Mouse (Mus musculus) stomach, postnatal 0 days (tissue): ENCODE measurements around the gene N4bp2l2.

Experiments used
- CTCF ChIP-seq: IDR thresholded peaks from 2 replicates; pipeline ENCODE4 v1.5.1; 2016; ENCODE audit warnings: antibody characterized with exemption, low read depth, mild to moderate bottlenecking, moderate library complexity
- EP300 ChIP-seq: optimal IDR thresholded peaks from 2 replicates; pipeline ENCODE3; 2016; ENCODE audit warnings: antibody characterized with exemption

DNA sequence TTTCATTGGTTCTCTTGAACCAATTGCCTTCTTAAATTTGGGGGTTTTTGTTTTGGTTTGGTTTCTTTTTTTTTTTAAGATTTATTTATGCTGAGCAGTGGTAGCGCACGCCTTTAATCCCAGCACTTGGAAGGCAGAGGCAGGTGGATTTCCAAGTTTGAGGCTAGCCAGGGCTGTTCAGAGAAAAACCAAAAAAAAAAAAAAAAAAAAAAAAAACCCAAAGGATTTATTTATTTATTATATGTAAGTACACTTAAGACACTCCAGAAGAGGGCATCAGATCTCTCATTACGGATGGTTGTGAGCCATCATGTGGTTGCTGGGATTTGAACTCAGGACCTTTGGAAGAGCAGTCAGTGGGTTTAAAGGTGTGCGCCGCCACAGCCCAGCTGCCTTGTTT is 105.1 kb downstream of the N4bp2l2 start:
- TF ChIP-seq CTCF (no peak), EP300 (no peak)
